Mouse (Mus musculus): Measurements from ENCODE around the gene Unc45a.
A peak's percentile ranks its signal among the peaks of the same experiment; 100 is the strongest.
"Not testable (repeated sequence)": the region's sequence is repeated elsewhere in the genome, so short reads cannot be mapped to it uniquely, and the experiment has no call there.

The Unc45a gene

GRCm38 (mm10) chr7:80325292-80325868 lies 15.4 kb downstream of the Unc45a start:
- peak; percentile 21 for DNase-seq (ENCODE audit: low read depth, low spot score)

DNA sequence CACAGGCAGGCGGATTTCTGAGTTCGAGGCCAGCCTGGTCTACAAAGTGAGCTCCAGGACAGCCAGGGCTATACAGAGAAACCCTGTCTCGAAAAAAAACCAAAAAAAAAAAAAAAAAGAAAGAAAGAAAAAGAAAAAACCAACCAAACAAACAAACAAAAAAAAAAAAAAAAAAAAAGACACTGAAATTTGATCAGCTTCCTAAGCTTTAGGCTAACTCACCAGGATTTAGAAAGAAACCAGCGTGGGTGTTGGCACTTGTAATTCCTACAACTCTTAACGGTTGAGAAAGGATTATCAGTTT lies 16.0 kb downstream of the Unc45a start:
- not testable (repeated sequence) for DNase-seq (ENCODE audit: low read depth, low spot score)

GRCm38 (mm10) chr7:80324043-80324815 lies 16.6 kb downstream of the Unc45a start, which contains the start of gene Rccd1:
TSS of gene Rccd1 (minus strand) at chr7:80324454.
- peak; percentile 98 for DNase-seq (ENCODE audit: low read depth, low spot score)

DNA sequence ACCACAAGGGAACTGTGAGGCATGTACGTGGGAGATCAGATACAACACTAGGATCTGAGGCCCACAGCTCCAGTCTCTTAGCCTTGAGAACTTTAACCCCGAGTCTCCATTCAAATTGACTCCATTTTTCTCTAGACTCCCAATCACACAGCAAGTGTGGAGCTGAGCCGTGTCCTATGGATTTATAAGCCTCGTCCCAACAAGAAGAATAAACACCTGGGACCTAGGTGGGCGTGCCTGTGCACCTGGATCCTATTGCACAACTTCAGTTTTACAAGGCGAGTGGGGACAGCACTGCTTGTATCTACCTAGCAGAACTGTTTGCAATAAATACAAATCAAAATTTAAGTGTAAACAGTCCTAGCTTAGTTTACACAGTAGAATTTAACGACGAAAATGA lies 17.5 kb downstream of the Unc45a start:
- DNase-seq (ENCODE audit: low read depth, low spot score) = no peak

DNA sequence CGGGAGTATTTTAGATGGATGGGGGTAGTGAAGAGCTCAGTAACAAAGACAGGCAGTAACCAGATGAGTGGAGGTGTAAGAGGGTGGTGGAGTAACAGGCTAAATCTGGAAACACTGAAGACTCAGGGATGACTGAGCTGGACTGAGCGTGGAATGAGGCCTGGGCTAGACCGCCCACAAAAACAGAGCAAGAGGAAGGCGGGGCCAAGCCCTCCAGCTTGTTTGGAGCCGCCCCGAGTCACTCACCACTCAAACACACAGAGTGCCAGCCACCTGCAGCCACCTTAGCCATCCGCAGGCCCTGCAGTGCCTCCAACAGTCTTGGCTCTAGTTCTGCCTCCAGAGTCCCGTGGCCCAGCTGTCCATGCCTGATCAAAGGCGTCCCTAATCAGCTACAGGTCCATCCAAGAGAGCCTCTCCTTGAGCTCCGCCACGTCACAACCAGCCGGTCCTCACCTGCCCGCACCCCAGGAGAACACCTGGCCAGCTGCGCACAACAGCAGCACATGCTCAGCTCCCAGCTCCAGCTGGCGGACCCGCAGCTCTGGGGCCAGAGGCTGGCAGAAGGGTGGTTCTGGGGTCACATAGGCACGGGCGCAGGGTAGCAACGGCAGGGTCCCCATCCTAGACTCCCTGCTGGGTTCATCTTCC lies 20.8 kb downstream of the Unc45a start:
- no peak for DNase-seq (ENCODE audit: low read depth, low spot score)

DNA sequence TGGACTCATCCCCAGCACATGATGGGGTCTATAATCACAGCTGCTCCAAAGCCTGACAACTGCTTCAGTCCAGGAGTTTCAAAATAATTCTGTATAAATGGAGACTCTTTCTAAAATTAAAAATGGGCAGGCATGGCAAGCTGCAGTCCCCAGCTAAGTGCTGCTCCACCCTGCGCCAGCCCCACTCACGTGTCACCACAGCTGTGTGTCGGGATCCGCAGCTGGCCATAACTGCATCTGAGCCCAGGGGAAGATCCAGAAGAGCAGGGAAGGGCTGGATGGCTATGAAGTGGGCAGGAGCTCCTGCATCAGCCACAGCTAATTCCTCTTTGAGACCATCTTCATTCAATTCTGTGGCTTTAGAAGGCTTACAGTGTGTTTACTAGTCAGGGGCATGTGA lies 22.1 kb downstream of the Unc45a start:
- no peak for DNase-seq (ENCODE audit: low read depth, low spot score)

- DNase-seq (ENCODE audit: low read depth, low spot score) = no peak
Measured at GRCm38 (mm10) chr7:80317439-80318115, 23.2 kb downstream of the Unc45a start.

DNA sequence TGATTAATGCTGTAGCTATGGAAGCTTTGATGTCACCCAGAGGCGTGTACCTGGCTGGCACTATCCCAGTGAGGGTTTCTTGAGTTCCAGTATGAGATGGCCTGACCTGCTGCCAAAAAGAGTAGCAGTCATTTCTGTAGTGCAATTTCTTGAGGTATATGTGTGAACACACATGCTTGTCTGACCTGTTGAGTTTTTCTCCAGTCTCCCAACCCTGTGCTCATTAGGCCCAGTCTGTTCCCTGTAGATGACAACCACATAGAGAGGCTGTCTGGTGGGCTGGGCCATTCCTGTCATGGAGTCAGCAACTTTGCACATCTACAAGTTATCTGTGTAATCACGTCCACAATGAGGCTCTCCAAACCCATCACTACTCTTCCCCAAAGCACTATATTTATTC lies 25.1 kb downstream of the Unc45a start:
- no peak for DNase-seq (ENCODE audit: low read depth, low spot score)

DNA sequence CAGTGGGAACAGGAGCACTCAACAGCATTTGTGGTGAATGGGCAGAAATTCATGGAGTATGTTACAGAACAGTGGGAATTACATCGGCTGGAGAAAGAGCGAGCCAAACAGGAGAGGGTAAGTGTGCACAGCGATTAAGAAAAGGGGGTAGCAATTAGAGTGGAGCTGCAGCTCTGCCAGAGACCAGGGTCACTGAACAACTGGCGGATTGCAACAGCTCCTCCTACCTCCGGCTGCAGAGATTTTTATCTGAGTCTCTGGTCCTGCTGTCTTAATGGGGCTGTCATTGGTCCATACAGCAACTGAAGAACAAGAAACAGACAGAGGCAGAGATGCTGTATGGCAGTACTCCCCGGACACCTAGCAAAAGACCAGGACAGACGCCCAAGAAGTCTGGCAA lies 30.0 kb downstream of the Unc45a start:
- no peak for DNase-seq (ENCODE audit: low read depth, low spot score)

- no peak for DNase-seq (ENCODE audit: low read depth, low spot score)
Measured at GRCm38 (mm10) chr7:80307766-80308165, 33.0 kb downstream of the Unc45a start.

DNA sequence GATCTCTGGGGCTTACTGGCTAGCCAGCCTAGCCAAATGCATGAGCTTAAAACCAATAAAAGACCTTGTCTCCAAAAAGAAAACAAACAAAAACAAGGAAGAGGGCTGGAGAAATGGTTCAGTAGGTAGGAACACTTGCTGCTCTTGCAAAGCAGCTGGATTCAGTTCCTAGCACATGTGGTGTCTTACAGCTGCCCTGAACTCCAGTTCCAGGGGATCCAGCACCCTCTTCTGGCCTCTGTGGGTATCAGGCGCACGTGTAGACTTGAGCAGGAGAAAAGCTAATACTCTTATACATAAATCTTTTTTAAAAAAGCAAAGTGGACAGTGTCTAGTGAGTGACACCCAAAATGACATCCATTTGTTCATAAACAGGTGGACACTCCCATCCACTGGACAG lies 39.3 kb downstream of the Unc45a start:
- DNase-seq (ENCODE audit: low read depth, low spot score) = no peak

GRCm38 (mm10) chr7:80299568-80299967 lies 41.2 kb downstream of the Unc45a start:
- DNase-seq (ENCODE audit: low read depth, low spot score) = peak; percentile 26

- DNase-seq (ENCODE audit: low read depth, low spot score) = peak; percentile 56
Measured at GRCm38 (mm10) chr7:80298754-80299153, 42.1 kb downstream of the Unc45a start.

DNA sequence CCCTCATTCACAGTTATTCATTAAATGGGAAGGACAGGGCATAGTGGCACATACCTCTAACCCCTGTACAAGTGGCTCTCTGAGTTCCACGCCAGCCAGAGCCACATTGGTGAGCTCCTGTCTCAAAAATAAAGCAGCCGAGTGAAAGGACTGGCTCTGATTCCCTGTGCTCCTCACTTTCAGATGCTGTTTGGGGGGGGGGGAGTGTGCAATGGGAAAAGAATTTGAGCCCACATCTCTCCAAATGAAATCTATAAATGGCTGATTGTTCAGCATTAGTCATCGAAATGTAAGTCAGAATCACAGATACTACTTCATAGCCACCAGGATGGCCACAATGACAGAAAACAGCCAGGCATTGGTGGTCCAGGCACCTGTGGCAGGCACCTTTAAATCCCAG lies 43.8 kb downstream of the Unc45a start:
- peak; percentile 27 for DNase-seq (ENCODE audit: low read depth, low spot score)

DNA sequence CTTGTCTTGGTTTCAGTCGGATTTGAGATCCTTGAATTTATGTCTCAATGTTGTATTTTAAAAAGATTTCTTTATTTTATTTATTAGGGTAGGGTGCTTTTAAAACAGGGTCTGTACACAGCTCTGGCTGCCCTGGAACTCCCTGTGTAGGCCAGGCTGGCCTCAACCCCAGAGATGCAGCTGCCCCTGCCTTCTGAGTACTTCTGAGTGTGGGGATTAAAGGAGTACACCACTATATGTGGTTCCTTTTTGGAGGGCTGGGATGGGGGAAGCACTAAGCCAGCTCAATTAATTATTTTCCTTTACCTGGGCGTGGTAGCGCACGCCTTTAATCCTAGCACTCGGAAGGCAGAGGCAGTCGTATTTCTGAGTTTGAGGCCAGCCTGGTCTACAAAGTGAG lies 44.3 kb downstream of the Unc45a start:
- no peak for DNase-seq (ENCODE audit: low read depth, low spot score)

DNA sequence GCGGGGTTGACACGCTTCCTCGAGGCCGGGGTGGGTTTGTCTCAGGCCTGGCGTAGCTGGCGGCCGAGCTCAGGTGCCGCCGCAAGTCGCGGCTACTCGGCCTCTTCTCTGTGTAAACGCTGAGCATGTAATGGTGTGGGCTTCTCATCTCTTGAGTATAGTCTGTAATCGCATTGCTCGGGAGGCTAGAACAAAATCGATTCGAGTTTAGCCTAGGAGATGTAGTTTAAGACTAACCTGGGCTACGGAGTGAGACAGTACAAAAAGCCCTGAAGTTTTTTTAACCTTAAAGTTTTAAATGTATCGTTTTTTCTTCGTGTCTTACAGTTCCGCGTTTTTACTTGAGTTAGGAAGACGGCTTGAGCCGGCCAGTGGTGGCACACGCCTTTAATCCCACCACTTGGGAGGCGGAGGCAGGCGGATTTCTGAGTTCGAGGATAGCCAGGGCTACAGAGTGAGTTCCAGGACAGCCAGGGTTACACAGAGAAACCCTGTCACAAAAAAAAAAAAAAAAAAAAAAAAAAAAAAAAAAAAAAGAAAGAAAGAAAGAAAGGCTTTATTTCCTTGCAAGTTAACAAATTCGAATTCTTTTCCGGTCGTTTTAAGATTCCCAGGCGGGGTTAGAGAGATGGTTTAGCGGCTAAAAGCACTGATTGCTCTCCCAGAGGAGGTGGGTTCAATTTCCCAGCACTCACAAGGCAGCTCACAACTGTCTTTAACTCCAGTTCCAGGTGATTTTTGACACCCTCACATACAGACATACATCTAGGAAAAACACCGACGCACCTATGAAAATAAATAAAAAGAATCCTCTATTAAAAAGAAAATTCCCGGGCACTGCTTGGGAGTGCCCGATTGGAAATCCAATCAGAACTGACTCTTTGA lies 45.8 kb downstream of the Unc45a start:
- peak; percentile 39 for DNase-seq (ENCODE audit: low read depth, low spot score)

DNA sequence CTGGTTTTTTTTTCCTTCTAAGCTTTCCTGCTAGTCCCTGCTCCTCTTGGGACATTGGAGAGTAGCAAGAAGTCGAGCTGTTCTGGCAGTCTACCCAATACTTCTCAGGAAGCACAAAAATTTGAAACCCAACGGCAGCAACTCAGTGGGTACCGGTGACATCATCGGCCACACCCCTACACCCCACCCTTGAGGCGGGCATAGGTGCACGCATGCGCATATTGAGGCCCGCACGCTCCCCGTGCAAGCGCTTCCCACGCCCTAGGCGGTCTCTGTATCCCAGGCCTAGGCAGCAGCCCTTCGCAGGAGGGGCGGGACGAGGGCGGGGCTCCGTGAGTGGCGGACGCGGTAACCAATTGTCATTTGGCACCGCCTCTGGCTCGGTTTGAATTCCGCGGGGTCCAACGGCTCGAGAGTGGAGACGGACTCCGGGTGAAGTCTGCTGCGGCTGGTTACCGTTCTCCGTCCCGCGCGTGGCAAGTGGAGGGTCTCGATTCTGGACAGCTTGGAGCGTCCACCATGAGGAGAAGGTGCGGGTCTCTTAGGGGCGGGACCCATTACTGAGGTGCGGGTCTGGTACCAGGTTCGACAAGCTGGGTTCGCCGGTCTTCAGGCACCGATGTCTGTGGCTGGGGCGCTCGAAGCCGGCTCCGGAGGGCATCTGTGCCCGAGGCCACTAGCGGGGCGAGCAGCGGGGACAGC lies 46.6 kb downstream of the Unc45a start, which contains the start of gene Prc1:
TSS of gene Prc1 (plus strand) at position 389 of the 702 bp plus-strand sequence.
- DNase-seq (ENCODE audit: low read depth, low spot score) = peak; percentile 96

- no peak for DNase-seq (ENCODE audit: low read depth, low spot score)
Measured at GRCm38 (mm10) chr7:80287736-80288135, 53.1 kb downstream of the Unc45a start.

GRCm38 (mm10) chr7:80285725-80286124 lies 55.1 kb downstream of the Unc45a start:
- no peak for DNase-seq (ENCODE audit: low read depth, low spot score)

DNA sequence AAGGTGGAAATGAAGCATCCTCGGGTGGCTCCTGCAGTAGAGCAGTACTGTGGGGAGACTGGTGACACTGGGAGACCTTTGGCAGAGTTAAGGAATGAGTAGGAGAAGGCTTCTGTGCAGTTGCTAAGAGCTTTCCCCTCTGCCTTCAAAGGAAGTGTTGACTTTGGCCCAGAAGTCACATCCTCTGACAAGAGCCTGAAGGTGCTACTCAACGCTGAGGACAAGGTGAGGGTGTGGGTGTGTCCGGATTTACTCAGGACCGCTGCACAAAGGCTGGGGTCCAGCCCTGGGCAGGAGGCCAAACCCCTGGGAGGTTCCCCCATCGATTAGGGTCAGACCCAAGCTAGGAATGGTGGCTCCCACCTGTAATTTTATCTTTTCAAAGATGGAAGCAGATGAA lies 56.4 kb downstream of the Unc45a start:
- no peak for DNase-seq (ENCODE audit: low read depth, low spot score)
